Mouse (Mus musculus): Measurements from ENCODE around the gene Gm20683.

Gm20683 gene

DNA sequence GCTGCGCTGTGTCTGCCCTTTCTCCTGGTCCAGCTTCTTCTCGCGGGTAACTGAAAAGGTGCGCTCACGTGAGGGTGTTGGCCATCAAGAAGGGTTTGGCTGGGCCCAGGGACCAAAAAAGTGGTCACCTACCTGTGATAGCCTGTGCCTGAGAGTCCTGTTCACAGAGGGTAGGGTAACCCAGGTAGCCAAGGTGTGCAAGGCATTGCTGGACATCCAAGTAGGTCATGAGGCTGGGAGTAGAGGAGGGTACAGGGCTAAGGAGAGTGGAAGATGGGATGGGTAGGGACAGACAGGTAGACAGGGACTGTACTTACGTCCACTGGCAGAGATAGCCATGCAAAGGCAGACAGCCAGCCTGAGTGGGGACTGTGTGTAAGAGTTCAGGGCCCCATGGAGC lies 1.0 kb downstream of the Gm20683 start:
- no peak for DNase-seq (ENCODE audit: low spot score)

DNA sequence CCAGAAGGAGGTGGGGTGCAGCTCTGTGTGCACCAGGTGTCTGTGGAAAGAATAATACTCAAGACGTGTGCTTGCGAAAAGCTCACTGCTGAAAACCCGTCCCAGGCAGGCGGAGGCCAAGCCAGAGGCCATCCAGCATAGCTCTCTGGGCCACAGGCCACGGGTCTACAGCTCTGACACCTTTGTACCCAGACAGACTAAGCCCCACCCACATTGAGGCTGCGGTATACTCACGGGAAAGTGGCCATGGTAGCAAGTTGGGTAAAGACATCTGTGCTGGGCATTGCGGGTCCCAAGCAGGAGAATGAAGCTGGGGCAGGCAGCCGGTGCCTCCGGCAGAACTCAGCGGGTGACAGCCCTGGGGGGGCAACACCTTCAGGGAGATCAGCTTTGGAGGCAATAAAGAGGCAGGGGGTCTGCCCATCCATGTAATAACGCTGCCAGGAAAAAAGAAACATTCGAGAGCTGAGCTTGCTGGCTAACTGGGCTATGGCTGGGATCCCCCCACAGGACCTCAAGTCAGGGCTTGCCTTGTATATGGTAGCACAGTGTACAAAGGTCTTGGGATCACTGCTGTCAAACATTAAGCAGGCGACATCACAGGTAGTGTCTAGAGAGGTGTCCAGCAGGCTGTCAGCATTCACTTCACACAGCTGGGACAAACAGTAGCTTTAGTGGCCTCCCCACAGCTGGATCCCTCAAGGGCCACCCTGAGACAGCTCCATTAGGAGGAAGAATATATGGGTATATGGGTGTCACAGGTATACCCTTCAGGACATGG lies 1.9 kb downstream of the Gm20683 start:
- no peak for DNase-seq (ENCODE audit: low spot score)

DNA sequence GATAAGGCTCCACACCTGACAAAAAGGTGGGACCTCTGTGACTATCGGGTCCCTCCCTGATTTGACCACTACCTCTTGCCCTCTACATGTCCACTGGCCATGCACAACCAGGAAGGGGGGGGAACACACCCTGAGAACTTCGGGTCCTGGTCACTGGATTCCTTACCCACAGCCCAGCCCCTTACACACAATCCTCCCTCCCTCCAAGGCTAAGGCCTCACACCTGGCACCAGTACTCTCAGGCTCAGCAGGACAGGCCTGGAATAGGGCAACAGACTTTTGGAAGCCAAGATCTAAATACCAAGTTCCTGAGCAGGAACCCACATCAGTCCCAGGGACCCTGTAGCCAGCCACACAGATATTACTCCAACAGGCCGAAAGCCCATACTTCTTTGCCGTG lies 2.7 kb downstream of the Gm20683 start:
- no peak for DNase-seq (ENCODE audit: low spot score)

DNA sequence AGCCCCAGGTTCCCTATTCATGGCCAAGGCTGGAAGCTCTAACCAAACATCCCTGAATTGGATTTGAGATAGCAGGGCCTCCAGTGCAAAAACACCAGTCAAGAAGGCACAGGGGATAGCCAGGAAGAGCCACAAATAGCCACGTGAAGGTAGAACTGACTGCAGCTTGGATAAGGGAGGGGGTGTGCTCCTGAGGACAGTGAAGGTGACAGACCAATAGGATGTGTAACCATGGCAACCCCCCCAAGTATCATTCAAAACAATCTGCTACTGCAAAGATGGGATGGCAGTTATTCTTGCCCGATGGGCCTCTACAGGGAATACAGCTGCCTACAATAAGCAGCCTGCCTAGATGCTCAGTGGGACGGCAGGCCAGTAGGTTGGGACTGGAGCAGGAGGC lies 4.0 kb downstream of the Gm20683 start:
- DNase-seq (ENCODE audit: low spot score) = no peak

DNA sequence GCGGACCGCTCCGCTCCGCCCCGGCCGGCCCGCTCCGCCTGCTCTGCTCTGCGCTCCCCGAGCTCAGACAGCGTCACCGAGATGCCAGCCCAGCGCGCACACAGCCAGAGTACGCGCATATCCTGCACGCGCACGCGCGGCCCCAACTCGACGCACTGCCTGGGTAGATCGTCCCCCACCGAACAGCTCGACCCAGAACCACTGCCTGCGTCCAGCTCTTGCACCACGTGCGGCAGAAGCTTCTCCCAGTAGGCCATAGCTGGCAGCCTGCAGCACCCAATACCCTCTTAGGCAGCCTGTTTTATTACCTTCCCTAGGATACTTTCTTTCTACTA lies 4.5 kb downstream of the Gm20683 start, which contains the start of gene Rhbdl1:
Gene Rhbdl1 (minus strand): TSS at position 220 of the 335 bp plus-strand sequence.
- no peak for DNase-seq (ENCODE audit: low spot score)

DNA sequence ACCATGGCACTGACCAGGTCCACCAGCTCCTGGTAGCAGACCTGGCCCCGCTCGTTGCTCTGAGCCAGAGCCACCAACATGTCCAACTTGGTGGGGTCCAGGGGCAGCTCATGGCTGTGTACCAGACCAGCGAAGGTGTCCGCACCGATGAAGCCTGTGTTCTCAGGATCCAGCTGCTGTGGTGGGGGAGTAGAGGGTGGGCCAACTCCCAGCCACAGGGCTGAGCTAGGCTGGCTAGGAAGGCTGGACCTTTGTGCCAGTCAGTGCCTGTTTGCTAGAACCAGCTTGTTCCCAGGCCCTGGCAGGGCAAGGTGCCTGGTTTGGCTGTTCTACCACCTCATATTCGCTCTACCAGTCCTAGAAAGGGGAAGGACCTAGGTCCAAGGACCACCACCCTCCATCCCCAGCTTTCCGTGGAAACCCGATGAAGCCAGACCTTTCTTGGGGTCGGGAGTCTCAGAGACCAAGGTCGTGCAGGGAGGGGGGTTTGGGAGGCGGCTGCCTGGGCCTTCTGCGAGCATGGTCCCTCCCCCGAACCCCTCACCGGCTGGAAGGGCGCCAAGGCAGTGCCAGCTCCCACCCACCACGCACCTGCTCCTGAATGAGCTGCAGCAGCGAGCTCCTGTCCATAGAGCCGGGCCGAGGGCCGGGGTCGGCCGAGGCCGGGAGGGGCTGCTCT lies 5.0 kb downstream of the Gm20683 start:
- no peak for DNase-seq (ENCODE audit: low spot score)

DNA sequence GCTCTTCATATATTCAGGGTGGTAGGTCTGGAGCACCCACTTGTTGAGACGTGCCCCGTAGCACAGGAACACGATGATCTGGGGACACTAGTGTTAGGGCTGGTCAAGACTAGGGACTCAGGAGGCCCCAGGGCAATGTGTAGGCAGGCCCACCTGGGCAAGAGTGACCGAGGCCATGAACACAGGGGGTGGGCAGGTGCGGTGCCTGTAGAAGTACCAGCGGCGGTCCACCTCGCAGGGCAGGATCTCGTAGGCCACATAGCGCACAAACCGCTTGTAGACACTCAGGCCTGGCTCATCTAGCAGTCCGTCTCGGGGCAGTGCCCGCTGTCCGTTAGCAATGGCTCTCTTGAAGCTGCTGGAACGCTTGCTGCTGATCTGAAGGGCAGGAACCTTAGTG lies 5.7 kb downstream of the Gm20683 start:
- DNase-seq (ENCODE audit: low spot score) = no peak

DNA sequence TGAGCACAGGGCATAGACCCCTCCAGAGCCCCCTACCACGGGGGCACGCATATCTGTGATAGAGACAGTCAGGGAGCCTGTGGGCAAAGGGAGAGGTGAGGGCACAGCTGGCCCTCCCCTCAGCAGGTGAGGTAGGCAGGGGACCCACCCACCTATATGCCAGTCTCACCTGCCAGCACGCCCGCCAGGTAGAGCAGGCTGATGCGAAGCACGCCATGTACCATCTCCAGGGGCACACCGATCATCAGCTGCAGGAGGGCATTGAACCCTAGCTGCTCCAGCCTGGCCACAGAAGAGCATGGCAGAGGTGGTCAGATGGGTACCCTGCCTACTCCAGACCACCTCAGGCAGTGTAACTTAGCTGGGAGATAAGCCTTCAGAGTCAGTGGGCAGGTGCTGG lies 6.3 kb downstream of the Gm20683 start:
- no peak for DNase-seq (ENCODE audit: low spot score)

DNA sequence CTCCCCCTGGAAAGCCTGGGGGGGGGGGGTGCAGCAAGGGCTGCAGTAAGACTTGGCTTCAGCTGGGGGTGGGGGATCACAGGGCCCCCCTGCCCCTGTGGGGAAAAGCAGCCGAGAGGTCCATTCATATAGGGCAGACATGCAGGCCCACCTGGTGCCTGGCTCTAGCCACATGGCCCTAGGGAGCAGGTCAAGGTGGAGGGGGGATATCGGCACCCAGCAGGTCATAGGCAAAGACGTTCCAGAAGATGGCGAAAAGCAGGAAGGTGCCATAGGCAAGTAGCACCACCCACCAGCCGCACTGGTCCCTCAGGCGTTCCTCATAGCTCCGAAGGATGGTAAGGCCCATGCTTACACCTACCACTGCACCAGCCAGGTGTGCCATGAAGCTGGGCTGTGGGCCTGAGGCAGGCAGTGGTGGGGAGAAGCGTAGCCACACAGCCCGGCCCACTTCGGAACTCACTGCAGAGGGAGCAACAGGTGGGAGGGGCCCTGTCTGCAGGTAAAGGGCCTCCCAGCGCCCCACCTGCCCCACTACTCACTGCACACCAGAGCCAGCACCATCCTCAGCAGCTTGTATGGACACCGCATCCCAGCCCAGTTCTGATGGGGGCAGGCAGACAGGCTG lies 6.9 kb downstream of the Gm20683 start:
- no peak for DNase-seq (ENCODE audit: low spot score)

DNA sequence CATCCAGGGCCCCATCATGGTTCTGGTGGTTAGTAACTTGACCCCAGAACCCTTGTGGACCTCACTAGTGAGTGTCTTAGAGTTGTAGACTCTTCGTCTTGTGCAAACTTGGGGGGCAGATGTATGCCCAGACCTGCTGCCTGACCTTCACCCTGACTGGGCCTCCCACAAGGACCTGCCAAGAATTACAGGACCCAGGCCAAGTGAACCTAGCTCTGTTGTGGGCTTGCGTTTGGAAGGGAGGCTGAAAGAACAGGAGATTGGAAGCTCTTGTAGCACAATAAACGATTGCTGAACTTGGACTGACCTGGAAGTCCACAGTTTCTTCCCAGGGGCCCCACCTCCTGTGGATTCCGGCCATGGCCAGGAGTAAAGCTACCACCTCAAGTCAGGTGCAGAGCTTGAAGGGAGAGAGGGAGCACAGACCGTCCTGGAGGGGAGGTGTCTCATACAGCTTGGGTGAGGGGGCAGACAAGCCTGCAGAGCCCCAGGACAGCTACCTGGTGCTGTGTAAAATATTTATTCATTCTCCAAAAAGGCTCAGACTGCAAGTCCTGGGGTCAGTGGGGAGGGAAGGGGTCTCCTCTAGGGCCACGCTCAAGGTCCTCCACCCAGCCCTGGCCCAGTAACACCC lies 7.5 kb downstream of the Gm20683 start:
- no peak for DNase-seq (ENCODE audit: low spot score)

DNA sequence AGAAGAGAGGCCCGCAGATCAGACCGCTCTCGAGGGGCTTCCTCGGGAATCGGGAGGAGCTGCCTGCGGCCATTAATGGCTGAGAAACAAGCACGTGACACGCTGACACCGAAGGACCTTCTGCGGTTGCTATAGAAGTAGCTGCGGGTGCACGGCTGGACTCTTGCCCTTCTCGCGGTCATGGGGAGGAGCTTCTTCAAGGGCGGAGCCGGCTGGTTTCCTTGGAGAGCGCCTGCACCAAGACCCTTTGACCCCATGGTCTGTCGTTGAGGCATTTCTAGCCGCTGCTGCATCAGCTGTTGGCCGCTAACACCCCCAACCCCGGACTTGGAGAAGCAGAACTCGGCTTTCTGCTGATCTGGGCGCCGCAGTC lies 8.3 kb downstream of the Gm20683 start, which contains the start of gene Stub1:
Gene Stub1 (minus strand): TSS at position 114 of the 373 bp plus-strand sequence.
- DNase-seq (ENCODE audit: low spot score) = peak; percentile 61

DNA sequence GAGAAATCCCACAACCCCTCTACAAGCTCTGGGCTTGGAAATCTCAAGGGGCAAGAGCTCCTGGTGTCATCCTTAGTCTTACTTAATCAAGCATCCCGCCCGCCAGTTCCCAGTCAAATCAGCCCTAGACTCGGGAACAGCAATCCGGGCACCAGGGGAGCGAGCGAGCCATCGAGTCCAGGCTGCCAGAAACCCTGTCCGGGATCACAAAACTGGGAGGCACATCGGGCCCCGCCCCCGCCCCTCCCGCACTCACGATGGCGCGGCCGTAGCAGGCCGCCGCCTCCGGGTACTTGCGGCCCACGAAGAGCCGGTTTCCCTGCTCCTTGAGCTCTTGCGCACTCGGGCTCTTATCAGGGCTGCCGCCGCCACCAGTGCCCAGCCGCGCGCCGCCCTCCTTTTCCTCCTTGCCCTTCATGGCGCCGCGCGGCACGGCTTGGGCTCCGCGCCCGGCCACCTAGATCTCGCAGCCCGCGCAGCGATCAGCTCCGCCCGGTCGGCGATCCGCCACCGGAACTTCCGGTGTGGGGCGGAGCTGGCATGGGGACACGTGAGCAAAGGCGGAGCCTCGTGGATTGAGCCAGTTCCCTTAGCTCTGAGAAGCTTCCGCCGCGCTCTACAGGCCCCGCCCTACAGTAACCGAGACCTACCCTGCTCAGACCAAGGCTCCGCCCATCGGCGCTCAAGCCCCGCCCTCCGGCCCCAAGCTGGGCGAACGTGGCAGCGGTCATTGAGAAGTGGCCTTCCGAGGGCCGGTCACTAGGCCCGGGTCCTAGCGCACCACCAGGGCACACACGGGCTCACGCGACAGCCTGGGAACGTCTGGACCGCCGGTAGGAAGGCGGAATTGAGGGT lies 8.9 kb downstream of the Gm20683 start:
- DNase-seq (ENCODE audit: low spot score) = peak; percentile 98

DNA sequence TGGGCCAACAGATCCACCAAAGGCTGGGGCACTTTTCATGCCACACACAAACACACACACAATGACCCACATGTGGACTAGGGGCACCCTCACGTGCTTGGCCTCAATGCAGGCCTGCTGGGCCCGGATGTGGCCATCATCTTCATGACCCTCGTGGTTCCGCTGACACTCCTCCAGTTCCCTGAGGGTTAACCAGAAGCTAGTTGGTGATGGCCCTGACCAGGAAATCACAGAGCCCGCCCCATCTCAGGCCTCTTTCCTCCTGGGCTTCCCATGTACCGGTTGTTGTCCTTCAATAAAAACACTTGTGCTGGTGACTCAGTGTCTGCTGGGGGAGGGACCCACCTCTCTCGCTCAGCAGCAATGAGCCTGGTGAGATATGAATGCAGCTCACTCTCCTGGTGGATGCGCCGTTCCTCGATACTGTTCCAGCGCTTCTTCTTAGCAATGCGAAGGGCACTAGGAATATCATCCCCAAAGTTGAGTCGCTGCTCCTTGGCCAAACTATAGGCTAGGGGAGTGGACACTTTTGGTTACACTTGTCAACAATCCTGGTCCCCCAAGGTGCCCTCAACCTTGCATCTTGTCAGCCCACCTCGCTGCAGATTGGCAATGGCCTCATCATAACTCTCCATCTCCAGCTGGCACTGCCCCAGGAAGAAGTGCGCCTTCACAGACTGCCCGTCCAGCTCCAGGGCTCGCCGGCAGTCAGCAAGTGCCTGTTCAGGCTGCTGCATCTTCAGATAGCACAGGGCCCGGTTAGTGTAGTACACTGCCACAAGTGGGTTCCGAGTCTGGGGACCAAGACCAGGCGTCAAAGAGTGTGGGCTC lies 9.9 kb downstream of the Gm20683 start:
- no peak for DNase-seq (ENCODE audit: low spot score)

DNA sequence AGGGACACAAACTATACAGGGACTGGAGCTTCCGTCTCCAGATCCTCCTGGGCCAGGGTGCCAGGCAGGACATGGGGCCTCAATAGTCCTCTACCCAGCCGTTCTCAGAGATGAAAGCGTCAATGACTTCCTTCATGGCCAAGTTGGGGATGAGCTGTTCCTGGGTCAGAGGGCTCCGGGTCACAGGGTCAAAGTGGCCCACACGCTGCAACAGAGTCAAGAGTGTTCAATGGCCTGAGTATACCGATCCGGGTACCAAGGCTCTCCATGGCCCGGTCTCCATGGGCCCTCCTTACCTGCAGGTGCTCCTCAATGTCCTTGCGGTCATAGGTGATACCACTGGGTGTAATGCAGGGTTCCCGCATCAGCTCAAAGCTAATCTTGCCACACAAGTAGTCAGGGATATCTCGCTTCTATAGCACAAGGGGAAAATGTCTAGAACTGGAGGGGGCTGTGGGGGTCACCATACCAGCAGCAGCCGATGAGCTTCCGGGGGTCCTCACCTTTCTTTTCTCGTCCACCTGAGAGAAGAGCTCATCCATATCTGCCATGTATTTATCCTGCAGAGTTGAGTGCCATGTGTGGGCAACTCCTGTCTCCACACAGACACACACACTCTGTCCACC lies 10.6 kb downstream of the Gm20683 start:
- no peak for DNase-seq (ENCODE audit: low spot score)

DNA sequence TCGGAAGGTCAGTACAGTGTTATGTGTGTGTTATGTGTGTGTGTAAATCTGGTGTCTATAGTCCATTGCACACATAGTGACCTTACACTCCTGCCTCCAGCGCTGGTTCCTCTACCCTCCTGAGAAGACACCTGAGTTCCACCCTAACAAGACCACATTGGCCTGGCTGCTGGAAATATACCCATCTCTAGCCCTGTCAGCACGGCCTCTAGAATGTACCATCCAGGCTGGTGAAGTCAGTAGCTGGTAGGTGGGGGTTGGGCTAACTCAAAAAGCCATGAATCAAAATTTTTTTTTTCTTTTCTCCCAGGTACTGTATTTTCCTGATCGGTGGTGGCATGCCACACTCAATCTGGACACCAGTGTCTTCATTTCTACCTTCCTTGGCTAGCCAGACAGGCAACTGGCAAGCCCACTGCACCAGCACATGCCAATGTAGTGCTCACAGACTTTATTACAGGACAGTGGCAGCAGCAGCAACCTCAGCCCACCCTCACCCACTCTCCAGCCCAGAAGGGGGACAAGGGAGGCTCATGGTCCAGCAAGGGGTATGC lies 11.3 kb downstream of the Gm20683 start:
- no peak for DNase-seq (ENCODE audit: low spot score)

DNA sequence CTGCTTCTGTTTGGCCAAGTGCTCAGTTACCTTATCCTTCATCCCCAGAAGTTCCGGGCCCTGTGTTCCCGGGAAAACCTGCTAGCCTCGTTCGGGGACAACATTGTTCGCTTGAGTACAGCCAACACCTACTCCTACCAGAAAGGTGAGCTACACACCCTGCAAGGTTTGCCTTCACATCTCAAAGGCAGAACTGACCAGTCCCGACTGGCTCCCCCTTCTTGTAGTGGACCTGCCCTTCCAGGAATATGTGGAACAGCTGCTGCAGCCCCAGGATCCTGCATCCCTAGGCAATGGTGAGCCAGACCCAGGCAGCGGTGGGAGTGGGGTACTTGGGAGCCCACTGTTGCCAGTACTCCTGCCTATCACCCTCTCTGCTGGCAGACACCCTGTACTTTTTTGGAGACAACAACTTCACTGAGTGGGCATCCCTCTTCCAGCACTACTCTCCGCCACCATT lies 12.0 kb downstream of the Gm20683 start:
- DNase-seq (ENCODE audit: low spot score) = no peak

DNA sequence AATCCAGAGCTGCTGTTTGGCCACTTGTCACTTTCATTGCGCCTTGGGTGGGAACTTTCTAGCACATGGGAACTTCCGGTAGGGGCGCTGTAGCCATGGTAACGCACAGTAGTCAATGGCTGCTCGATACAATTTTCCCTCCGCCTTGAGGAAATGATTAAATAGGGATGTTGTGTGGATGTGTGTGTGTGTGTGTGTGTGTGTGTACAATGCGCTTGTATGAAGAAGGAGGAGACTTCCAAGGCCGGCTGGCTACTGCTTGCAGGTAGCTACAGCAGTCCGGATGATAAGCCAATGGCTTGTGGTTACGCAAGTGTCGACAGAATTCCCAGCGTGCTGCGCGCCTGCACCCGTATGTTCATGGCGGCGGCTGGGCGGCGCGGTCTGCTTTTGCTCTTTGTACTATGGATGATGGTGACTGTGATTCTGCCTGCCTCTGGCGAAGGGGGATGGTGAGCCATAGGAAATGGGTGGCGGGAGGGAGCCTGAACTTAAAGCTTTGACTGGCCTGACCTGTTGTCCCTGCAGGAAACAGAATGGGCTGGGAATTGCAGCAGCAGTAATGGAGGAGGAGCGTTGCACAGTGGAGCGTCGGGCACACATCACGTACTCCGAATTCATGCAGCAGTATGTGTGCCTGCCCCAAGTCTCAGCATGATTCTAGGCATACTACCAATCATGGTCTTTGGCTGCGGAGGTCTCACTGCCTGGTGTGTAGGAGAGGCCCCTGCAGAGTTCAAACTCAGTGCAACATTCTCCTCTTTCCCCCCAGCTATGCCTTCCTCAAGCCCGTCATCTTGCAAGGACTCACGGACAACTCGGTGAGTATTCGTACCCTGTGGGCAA lies 12.6 kb downstream of the Gm20683 start, which contains the start of gene Jmjd8:
Gene Jmjd8 (plus strand): TSS at position 156 of the 846 bp plus-strand sequence.
- peak; percentile 71 for DNase-seq (ENCODE audit: low spot score)

DNA sequence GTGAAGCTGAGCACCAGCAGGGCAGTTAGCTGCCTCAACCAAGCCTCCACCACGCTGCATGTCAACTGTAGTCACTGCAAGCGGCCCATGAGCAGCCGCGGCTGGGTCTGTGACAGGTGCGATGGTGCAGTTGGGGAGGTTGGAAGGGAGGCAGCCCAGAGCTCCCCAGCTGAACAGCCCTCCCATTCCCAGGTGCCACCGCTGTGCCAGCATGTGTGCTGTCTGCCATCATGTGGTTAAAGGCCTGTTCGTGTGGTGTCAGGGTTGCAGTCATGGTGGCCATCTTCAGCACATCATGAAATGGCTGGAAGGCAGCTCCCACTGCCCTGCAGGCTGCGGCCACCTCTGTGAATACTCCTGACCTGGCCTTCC lies 13.4 kb downstream of the Gm20683 start:
- DNase-seq (ENCODE audit: low spot score) = no peak

Measured in c-Kit-positive CD71-positive TER-119-positive erythroid progenitor cells, embryonic 14.5 days (primary cell).